Mouse (Mus musculus) small intestine, adult 2 months (tissue): Measurements from ENCODE around the gene Trim27. TPM values are rescaled to one million over a fixed set of nuclear protein-coding genes. Genes with fewer than 3 reads are reported as not detected.

Source experiments
- H3K27ac ChIP-seq: fragments of 200-500 bp; 2 replicates; pipeline ENCODE4 v1.5.1; 2012; ENCODE audit warnings: low read depth, low read length, control low read depth, inconsistent platforms; ENCODE audit not compliant: insufficient read depth
- H3K27me3 ChIP-seq: fragments of 200-500 bp; 2 replicates; pipeline ENCODE4 v1.6.1; 2012; ENCODE audit warnings: mild to moderate bottlenecking, moderate library complexity, low read length, inconsistent platforms; ENCODE audit not compliant: control insufficient read depth, insufficient read depth
- H3K36me3 ChIP-seq: fragments of 200-500 bp; 2 replicates; pipeline ENCODE4 v1.6.1; 2012; ENCODE audit warnings: mild to moderate bottlenecking, low read length, control low read depth, inconsistent platforms; ENCODE audit not compliant: control insufficient read depth, insufficient read depth
- H3K4me1 ChIP-seq: fragments of 200-500 bp; 2 replicates; pipeline ENCODE4 v1.6.1; 2012; ENCODE audit warnings: low read length, inconsistent platforms, mixed read lengths; ENCODE audit not compliant: control insufficient read depth, insufficient read depth, insufficient read length
- H3K4me3 ChIP-seq: fragments of 200-500 bp; 2 replicates; pipeline ENCODE4 v1.5.1; 2012; ENCODE audit warnings: low read depth, mild to moderate bottlenecking, control low read depth, inconsistent platforms, low read length, moderate library complexity
- CTCF ChIP-seq: fragments of 200-500 bp; IDR thresholded peaks from 2 replicates; pipeline ENCODE4 v1.5.1; 2012; ENCODE audit warnings: low read depth, mild to moderate bottlenecking, control low read depth, inconsistent platforms, low read length, moderate library complexity, mixed read lengths; ENCODE audit not compliant: insufficient replicate concordance, insufficient read length; ENCODE audit errors: extremely low read depth
- POLR2A ChIP-seq: fragments of 200-500 bp; IDR thresholded peaks from 2 replicates; pipeline ENCODE4 v1.6.1; 2012; ENCODE audit warnings: low read depth, mild to moderate bottlenecking, control low read depth, inconsistent platforms, low read length, moderate library complexity
- WGBS: fragments of 180-500 bp; shearing (Covaris S2); methylation state at CpG from one replicate; pipeline ENCODE4 v1.1.7; 2018; 5-methylcytosine and 5-hydroxymethylcytosine counted together
- polyA plus RNA-seq: library from polyadenylated mRNA; depleted of rRNA; stranded (reverse); fragments of >200 nt; gene quantifications from 2 replicates; pipeline ENCODE4 v1.2.3, GENCODE M21; 2012

The Trim27 gene
- polyA plus RNA-seq, 1 experiment = 46.4 TPM

DNA sequence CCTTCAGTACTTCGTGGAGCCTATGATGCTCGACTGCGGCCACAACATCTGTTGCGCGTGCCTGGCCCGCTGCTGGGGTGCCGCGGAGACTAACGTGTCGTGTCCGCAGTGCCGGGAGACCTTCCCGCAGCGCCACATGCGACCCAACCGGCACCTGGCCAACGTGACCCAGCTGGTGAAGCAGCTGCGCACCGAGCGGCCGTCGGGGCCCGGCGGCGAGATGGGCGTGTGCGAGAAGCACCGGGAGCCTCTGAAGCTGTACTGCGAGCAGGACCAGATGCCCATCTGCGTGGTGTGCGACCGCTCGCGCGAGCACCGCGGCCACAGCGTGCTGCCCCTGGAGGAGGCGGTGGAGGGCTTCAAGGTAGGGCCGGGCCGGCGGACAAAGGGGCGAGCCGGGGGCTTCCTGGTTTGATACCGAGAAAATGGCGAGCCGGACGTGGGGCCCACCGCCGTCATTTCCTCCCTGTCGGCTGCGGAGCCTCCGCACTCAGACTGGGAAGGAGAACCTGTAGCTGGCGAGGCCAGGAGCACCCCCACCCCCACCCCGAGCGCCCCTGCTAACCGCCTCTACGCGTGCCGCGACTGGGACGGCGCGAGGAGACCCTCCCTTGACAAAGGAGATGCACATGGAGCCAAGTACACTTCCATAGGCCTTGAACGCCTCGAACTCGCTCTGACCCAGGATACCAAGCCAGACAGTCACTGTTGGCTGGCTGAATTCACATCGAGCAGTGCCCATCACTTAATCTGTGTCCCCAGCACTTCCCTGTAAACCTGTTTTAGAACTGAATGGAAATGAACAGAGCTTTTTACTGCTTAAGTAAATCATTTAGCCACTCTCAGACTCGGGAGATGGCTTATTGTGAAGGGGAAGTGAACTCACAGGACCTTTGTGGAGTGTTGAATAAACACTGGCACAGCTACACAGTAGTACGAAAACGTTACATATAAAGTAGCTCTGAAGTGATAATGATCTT lies 1.6 kb downstream of the Trim27 start:
- TF ChIP-seq CTCF = no peak
- TF ChIP-seq POLR2A = no peak
- H3K36me3 ChIP-seq = peaks cover 23% of the 10 kb centered on the region
- WGBS = under 1% methylated on average over 71 of the region's 71 CpGs
- H3K27me3 ChIP-seq = no peaks in the 10 kb centered on the region
- H3K27ac ChIP-seq = peak overlapping the region; percentile 87
- H3K4me1 ChIP-seq = peaks cover 8% of the 10 kb centered on the region; the same call in 1 of the 2 replicates
- H3K4me3 ChIP-seq = peak overlapping the region; percentile 73

- TF ChIP-seq POLR2A (no peak), CTCF (no peak)
- peaks cover 8% of the 10 kb centered on the region; the same call in 1 of the 2 replicates for H3K4me1 ChIP-seq
- 54% methylated on average over 7 of the region's 7 CpGs for WGBS
- peaks cover 30% of the 10 kb centered on the region for H3K36me3 ChIP-seq
- H3K27me3 ChIP-seq = no peaks in the 10 kb centered on the region
- H3K27ac ChIP-seq = no peak overlapping the region
- no peak overlapping the region for H3K4me3 ChIP-seq
Observed at GRCm38 (mm10) chr13:21181996-21182395, 2.8 kb downstream of the Trim27 start.

- Histone ChIP-seq H3K27me3 (no peaks in the 10 kb centered on the region), H3K4me1 (peaks cover 3% of the 10 kb centered on the region; the same call in 1 of the 2 replicates), H3K27ac (no peak overlapping the region), H3K4me3 (no peak overlapping the region), H3K36me3 (peaks cover 34% of the 10 kb centered on the region)
- 94% methylated on average over 6 of the region's 6 CpGs for WGBS
- TF ChIP-seq CTCF = no peak
- TF ChIP-seq POLR2A = no peak
Observed at GRCm38 (mm10) chr13:21183066-21183465, 3.8 kb downstream of the Trim27 start.

GRCm38 (mm10) chr13:21183661-21184060 lies 4.4 kb downstream of the Trim27 start:
- TF ChIP-seq CTCF (no peak), POLR2A (no peak)
- Histone ChIP-seq H3K36me3 (peaks cover 40% of the 10 kb centered on the region), H3K27ac (no peak overlapping the region), H3K4me3 (no peak overlapping the region), H3K27me3 (no peaks in the 10 kb centered on the region), H3K4me1 (no peaks in the 10 kb centered on the region; the same call in 1 of the 2 replicates)
- WGBS = 84% methylated on average over 7 of the region's 7 CpGs

- Histone ChIP-seq H3K36me3 (peaks cover 55% of the 10 kb centered on the region), H3K27me3 (no peaks in the 10 kb centered on the region), H3K4me3 (no peak overlapping the region), H3K4me1 (no peaks in the 10 kb centered on the region; the same call in 1 of the 2 replicates), H3K27ac (no peak overlapping the region)
- WGBS = 84% methylated on average over 4 of the region's 4 CpGs
- TF ChIP-seq CTCF (no peak), POLR2A (no peak)
Observed at GRCm38 (mm10) chr13:21185521-21185920, 6.3 kb downstream of the Trim27 start.

GRCm38 (mm10) chr13:21195406-21196228 lies 16.4 kb downstream of the Trim27 start:
- Histone ChIP-seq H3K36me3 (peaks cover 23% of the 10 kb centered on the region), H3K27me3 (no peaks in the 10 kb centered on the region), H3K4me1 (peaks cover 2% of the 10 kb centered on the region; the same call in 1 of the 2 replicates), H3K27ac (no peak overlapping the region), H3K4me3 (no peak overlapping the region)
- WGBS = 30% methylated on average over 10 of the region's 10 CpGs
- TF ChIP-seq POLR2A = no peak
- TF ChIP-seq CTCF = no peak
